Mouse (Mus musculus) liver, embryonic 15.5 days (tissue): ENCODE measurements around the gene Mitf. TPM values are rescaled to one million over a fixed set of nuclear protein-coding genes. Genes with fewer than 3 reads are reported as not detected.

Experiments used
- ATAC-seq: fragments of 200-750 bp; cut with Nextera tagmentation; 2 replicates; pipeline ENCODE4 v1.8.0; 2017; ENCODE audit warnings: moderate number of reproducible peaks, mild to moderate bottlenecking, moderate library complexity; ENCODE audit not compliant: insufficient read depth
- H3K27ac ChIP-seq: fragments of 300-500 bp; sonication (generic); replicated peaks from 2 replicates; pipeline ENCODE4 v1.5.1; 2015; ENCODE audit warnings: mild to moderate bottlenecking, inconsistent platforms
- H3K27me3 ChIP-seq: fragments of 300-500 bp; sonication (generic); 2 replicates; pipeline ENCODE4 v1.6.1; 2015; ENCODE audit warnings: mild to moderate bottlenecking, inconsistent platforms
- H3K36me3 ChIP-seq: fragments of 300-500 bp; sonication (generic); replicated peaks from 2 replicates; pipeline ENCODE4 v1.6.1; 2015; ENCODE audit warnings: moderate library complexity, mild to moderate bottlenecking, inconsistent platforms
- H3K4me1 ChIP-seq: fragments of 300-500 bp; sonication (generic); replicated peaks from 2 replicates; pipeline ENCODE4 v1.6.1; 2015; ENCODE audit warnings: inconsistent platforms
- H3K4me2 ChIP-seq: fragments of 300-500 bp; sonication (generic); 2 replicates; pipeline ENCODE4 v1.6.1; 2015; ENCODE audit warnings: moderate library complexity, mild to moderate bottlenecking, inconsistent platforms
- H3K4me3 ChIP-seq: fragments of 300-500 bp; sonication (generic); replicated peaks from 2 replicates; pipeline ENCODE4 v1.5.1; 2015; ENCODE audit warnings: mild to moderate bottlenecking, inconsistent platforms
- H3K9ac ChIP-seq: fragments of 300-500 bp; sonication (generic); 2 replicates; pipeline ENCODE4 v1.6.1; 2015; ENCODE audit warnings: moderate library complexity, mild to moderate bottlenecking, inconsistent platforms
- H3K9me3 ChIP-seq: fragments of 300-500 bp; sonication (generic); replicated peaks from 2 replicates; pipeline ENCODE4 v1.6.1; 2016; ENCODE audit warnings: inconsistent platforms
- WGBS: fragments of 180-500 bp; shearing (Covaris S2); methylation state at CpG from one replicate; pipeline ENCODE4 v1.1.7; 2015; ENCODE audit warnings: mixed read lengths; ENCODE audit not compliant: insufficient replicate concordance; 5-methylcytosine and 5-hydroxymethylcytosine counted together
- polyA plus RNA-seq: library from polyadenylated mRNA; unstranded; fragments of >200 nt; fragmentation: Nextera tagmentation; extraction: Ambion mirVana; gene quantifications from 2 replicates; pipeline ENCODE4 v1.2.1, GENCODE M21; 2015

The Mitf gene
- polyA plus RNA-seq, 1 experiment from 2014 or later, result 0.51 TPM

DNA sequence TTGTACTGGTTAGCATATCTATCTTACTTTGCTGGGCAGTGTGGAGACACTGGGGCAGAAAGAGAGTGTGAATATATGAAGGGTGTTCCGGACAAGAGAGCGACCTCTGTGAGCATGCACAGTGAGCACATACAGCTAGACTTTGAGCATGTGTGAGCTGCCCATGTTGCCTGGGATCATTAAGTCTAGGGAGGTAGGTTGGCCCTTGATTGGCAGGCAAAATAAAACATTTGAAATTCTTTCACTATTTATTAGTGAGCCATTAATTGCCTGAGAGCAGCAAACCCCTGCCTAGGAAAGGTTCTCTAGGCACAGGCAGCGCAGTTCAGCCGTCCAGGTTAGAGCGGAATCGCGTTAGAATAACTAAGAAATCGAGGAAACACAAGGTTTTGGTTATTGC is 107.9 kb downstream of the Mitf start:
- ATAC-seq, result no peak
- 81% methylated on average over 8 of the region's 8 CpGs for WGBS

DNA sequence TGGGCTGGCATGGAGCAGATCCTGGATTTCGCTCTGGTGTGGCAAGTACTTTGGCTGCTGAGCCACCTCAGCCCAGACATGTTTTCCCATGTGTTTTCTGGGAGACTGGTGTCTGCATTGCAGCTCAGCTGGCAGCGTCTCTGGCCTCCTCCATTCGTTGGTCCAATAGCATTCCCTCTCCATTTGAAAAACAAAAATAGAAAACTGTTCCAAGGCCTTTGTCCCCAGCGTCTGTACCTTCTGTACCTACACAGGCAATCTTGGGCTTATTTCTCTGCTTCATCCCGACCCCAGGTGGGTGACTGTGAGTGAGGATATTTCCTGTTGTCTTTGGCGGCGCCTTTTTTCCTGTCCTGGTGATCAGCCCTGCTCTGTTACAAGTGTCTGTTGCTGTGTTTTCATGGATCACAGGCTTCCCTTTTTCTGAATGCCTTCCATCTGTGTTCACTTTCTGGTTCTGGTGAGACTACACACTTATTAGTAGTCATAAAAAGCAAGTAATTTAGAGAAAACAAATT is 109.6 kb downstream of the Mitf start:
- H3K27me3 ChIP-seq, result no peaks in the 10 kb centered on the region
- WGBS, result 58% methylated on average over 7 of the region's 7 CpGs
- no peak overlapping the region for H3K9ac ChIP-seq
- H3K9me3 ChIP-seq, result no peaks in the 10 kb centered on the region
- no peaks in the 10 kb centered on the region for H3K36me3 ChIP-seq
- no peaks in the 10 kb centered on the region for H3K4me1 ChIP-seq
- no peak overlapping the region for H3K27ac ChIP-seq
- H3K4me3 ChIP-seq, result no peak overlapping the region
- ATAC-seq, result no peak
- H3K4me2 ChIP-seq, result no peak overlapping the region

More for the DNA sequence above, 107.9 kb downstream of the Mitf start:
- no peak overlapping the region for H3K9ac ChIP-seq
- no peaks in the 10 kb centered on the region for H3K36me3 ChIP-seq
- no peak overlapping the region for H3K4me3 ChIP-seq
- H3K9me3 ChIP-seq, result no peaks in the 10 kb centered on the region
- H3K27ac ChIP-seq, result no peak overlapping the region
- H3K4me1 ChIP-seq, result no peaks in the 10 kb centered on the region
- H3K4me2 ChIP-seq, result no peak overlapping the region
- no peaks in the 10 kb centered on the region for H3K27me3 ChIP-seq

DNA sequence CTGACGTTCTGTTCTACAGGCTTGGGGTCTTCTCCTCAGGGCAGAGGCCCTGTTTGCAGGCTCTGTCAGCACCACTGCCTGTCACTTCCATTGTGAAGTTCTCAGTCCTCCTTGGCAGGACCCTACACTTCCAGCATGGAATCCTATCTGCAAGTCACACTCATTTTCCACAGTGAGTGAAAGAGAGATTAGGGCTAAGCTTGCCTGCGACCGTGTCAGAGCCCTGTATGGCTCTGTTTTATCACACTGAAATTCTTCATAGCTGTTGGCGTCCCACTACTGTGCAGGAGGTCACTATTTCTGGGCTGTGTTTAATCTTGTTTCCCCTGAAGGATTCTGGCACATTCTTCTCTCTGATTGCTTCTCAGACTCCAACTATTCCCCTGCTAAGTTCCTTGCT is 111.2 kb downstream of the Mitf start:
- H3K9me3 ChIP-seq, result no peaks in the 10 kb centered on the region
- H3K27ac ChIP-seq, result no peak overlapping the region
- H3K4me2 ChIP-seq, result no peak overlapping the region
- no peaks in the 10 kb centered on the region for H3K4me1 ChIP-seq
- ATAC-seq, result no peak
- H3K4me3 ChIP-seq, result no peak overlapping the region
- no peak overlapping the region for H3K9ac ChIP-seq
- H3K36me3 ChIP-seq, result no peaks in the 10 kb centered on the region
- no peaks in the 10 kb centered on the region for H3K27me3 ChIP-seq
- 44% methylated on average over 4 of the region's 4 CpGs for WGBS

DNA sequence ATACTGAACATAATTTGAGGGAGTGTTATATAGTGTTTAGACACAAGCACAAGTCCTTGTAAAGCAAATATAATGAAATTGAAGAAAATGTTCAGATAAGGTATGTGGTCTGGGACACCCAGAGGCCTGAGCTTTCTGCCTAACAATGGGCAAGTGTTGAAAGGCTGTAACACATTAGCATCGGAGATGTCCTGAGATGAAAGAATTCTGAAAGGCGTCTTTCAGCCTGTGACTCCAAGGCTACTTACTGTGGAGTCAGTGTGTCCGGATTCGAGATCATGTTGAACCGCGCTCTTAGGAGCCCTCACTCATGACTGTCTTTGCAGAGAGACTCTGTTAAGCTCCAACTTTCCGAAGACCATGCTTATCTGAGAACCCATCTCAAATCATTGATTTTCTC is 111.6 kb downstream of the Mitf start:
- whole genome bisulfite sequencing, result 72% methylated on average over 7 of the region's 7 CpGs
- H3K9ac ChIP-seq, result no peak overlapping the region

DNA sequence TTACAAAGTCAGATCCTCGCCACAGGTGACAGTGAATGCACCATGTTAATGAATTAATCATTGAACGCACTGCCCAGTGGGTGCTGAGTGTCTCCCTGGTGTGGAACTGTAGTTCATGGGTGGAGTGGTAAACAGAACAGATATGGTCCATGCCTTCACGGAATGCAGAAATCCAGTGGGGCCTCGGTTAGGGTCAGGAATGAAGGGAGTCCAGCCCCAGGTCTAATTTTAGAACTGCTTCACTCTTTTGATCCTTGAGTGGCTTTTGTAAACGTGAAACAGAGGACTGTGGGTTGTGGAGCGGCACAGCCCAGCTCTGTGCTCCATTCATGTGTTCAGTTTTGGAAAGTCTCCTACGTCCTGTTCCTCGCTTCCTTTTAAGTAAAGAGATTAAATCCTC is 112.4 kb downstream of the Mitf start:
- no peaks in the 10 kb centered on the region for H3K4me1 ChIP-seq
- no peak for ATAC-seq
- H3K9ac ChIP-seq, result no peak overlapping the region
- 53% methylated on average over 8 of the region's 8 CpGs for WGBS
- H3K36me3 ChIP-seq, result no peaks in the 10 kb centered on the region
- no peaks in the 10 kb centered on the region for H3K9me3 ChIP-seq
- no peaks in the 10 kb centered on the region for H3K27me3 ChIP-seq
- H3K4me2 ChIP-seq, result no peak overlapping the region
- H3K27ac ChIP-seq, result no peak overlapping the region
- H3K4me3 ChIP-seq, result no peak overlapping the region

More for the DNA sequence above, 111.6 kb downstream of the Mitf start:
- H3K27me3 ChIP-seq, result no peaks in the 10 kb centered on the region
- H3K36me3 ChIP-seq, result no peaks in the 10 kb centered on the region
- H3K9me3 ChIP-seq, result no peaks in the 10 kb centered on the region
- no peak overlapping the region for H3K4me3 ChIP-seq
- H3K4me1 ChIP-seq, result no peaks in the 10 kb centered on the region
- ATAC-seq, result no peak
- no peak overlapping the region for H3K4me2 ChIP-seq
- H3K27ac ChIP-seq, result no peak overlapping the region

- WGBS, result 68% methylated on average over 6 of the region's 6 CpGs
- H3K9me3 ChIP-seq, result no peaks in the 10 kb centered on the region
- no peak for ATAC-seq
- no peaks in the 10 kb centered on the region for H3K27me3 ChIP-seq
- no peaks in the 10 kb centered on the region for H3K4me1 ChIP-seq
- H3K27ac ChIP-seq, result no peak overlapping the region
- H3K4me2 ChIP-seq, result no peak overlapping the region
- H3K9ac ChIP-seq, result no peak overlapping the region
- H3K36me3 ChIP-seq, result no peaks in the 10 kb centered on the region
- H3K4me3 ChIP-seq, result no peak overlapping the region
Measured at GRCm38 (mm10) chr6:97921591-97921990, 114.7 kb downstream of the Mitf start.

DNA sequence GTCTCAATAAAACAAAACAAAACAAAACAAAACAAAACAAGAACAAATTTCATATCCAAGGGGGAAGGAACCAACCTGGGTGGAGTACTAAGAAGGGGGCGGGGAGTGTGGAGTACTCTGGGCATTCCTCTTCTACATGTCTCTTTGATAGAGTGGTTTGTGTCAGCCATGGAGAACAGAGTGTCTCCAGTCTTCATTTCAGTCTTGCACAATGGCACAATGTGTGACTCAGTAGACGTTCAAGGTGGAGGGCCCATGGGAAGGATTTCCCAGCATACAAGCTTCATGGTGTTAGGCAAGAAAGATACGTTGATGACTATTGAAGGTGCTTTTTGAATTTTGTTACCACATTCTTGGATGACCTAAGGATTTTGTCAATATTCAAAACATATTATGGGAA is 117.4 kb downstream of the Mitf start:
- Histone ChIP-seq H3K4me1 (no peaks in the 10 kb centered on the region), H3K4me2 (no peak overlapping the region), H3K36me3 (no peaks in the 10 kb centered on the region), H3K9me3 (no peaks in the 10 kb centered on the region), H3K4me3 (no peak overlapping the region), H3K27me3 (no peaks in the 10 kb centered on the region), H3K9ac (no peak overlapping the region), H3K27ac (no peak overlapping the region)
- WGBS, result 54% methylated on average over 3 of the region's 3 CpGs
- ATAC-seq, result no peak

DNA sequence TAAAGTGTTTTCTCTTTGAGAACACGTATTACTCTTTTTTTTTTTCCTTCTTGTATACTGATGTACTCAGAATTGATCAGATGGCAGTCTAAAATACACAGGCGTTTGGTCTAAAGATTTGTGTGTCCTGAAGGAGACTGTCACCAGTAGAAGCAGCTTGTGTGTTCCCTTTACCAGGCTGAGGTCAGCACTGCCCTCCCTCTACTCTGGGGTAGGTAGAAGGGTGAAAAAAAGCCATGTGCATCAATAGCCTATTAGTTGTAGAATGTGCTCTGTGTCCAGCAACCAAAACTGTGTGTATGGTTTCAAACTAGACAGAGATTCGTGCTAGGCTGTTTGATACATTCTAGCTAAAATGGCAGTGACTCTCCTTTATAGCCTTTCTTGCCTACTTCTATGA is 122.2 kb downstream of the Mitf start:
- no peak overlapping the region for H3K27ac ChIP-seq

GRCm38 (mm10) chr6:97929466-97929865 is 122.6 kb downstream of the Mitf start:
- Histone ChIP-seq H3K4me2 (no peak overlapping the region), H3K9ac (no peak overlapping the region), H3K27me3 (no peaks in the 10 kb centered on the region), H3K4me3 (no peak overlapping the region), H3K36me3 (no peaks in the 10 kb centered on the region), H3K27ac (no peak overlapping the region), H3K9me3 (no peaks in the 10 kb centered on the region), H3K4me1 (no peaks in the 10 kb centered on the region)
- ATAC-seq, result no peak
- 25% methylated on average over 7 of the region's 7 CpGs for WGBS

More for the DNA sequence above, 122.2 kb downstream of the Mitf start:
- WGBS, result 39% methylated on average over 3 of the region's 3 CpGs
- no peaks in the 10 kb centered on the region for H3K4me1 ChIP-seq
- no peaks in the 10 kb centered on the region for H3K36me3 ChIP-seq
- no peak overlapping the region for H3K9ac ChIP-seq
- H3K9me3 ChIP-seq, result no peaks in the 10 kb centered on the region
- no peaks in the 10 kb centered on the region for H3K27me3 ChIP-seq
- H3K4me2 ChIP-seq, result no peak overlapping the region
- H3K4me3 ChIP-seq, result no peak overlapping the region
- no peak for ATAC-seq

- Histone ChIP-seq H3K4me2 (no peak overlapping the region), H3K9ac (no peak overlapping the region), H3K9me3 (no peaks in the 10 kb centered on the region), H3K36me3 (no peaks in the 10 kb centered on the region), H3K4me3 (no peak overlapping the region), H3K27me3 (no peaks in the 10 kb centered on the region), H3K4me1 (no peaks in the 10 kb centered on the region), H3K27ac (no peak overlapping the region)
- 58% methylated on average over 5 of the region's 5 CpGs for WGBS
- ATAC-seq, result no peak
Measured at GRCm38 (mm10) chr6:97937139-97937538, 130.3 kb downstream of the Mitf start.

GRCm38 (mm10) chr6:97937897-97938614 is 131.2 kb downstream of the Mitf start:
- H3K36me3 ChIP-seq, result no peaks in the 10 kb centered on the region
- no peak for ATAC-seq
- 67% methylated on average over 11 of the region's 11 CpGs for WGBS
- H3K27me3 ChIP-seq, result no peaks in the 10 kb centered on the region
- H3K4me1 ChIP-seq, result no peaks in the 10 kb centered on the region
- no peaks in the 10 kb centered on the region for H3K9me3 ChIP-seq
- H3K9ac ChIP-seq, result no peak overlapping the region
- no peak overlapping the region for H3K4me2 ChIP-seq
- no peak overlapping the region for H3K27ac ChIP-seq
- no peak overlapping the region for H3K4me3 ChIP-seq

- no peaks in the 10 kb centered on the region for H3K36me3 ChIP-seq
- 76% methylated on average over 12 of the region's 12 CpGs for WGBS
- no peak overlapping the region for H3K27ac ChIP-seq
- no peak for ATAC-seq
- no peak overlapping the region for H3K9ac ChIP-seq
- no peaks in the 10 kb centered on the region for H3K9me3 ChIP-seq
- no peak overlapping the region for H3K4me2 ChIP-seq
- no peak overlapping the region for H3K4me3 ChIP-seq
- H3K27me3 ChIP-seq, result no peaks in the 10 kb centered on the region
- H3K4me1 ChIP-seq, result no peaks in the 10 kb centered on the region
Measured at GRCm38 (mm10) chr6:97940916-97941315, 134.1 kb downstream of the Mitf start.
